Mouse (Mus musculus) embryonic facial prominence, embryonic 10.5 days (tissue): ENCODE results near the gene Itgae. TPM values are rescaled to one million over a fixed set of nuclear protein-coding genes. Genes with fewer than 3 reads are reported as not detected.

Source experiments
- DNase-seq: peaks from one replicate; pipeline ENCODE4 v3.0.0-alpha.2; 2017; ENCODE audit warnings: low spot score
- H3K27ac ChIP-seq: fragments of 300-500 bp; sonication (generic); replicated peaks from 2 replicates; pipeline ENCODE4 v1.5.1; 2016; ENCODE audit warnings: mild to moderate bottlenecking
- H3K27me3 ChIP-seq: fragments of 300-500 bp; sonication (generic); replicated peaks from 2 replicates; pipeline ENCODE4 v1.6.1; 2016; ENCODE audit warnings: low read depth, mild to moderate bottlenecking; ENCODE audit not compliant: poor library complexity, severe bottlenecking
- H3K36me3 ChIP-seq: fragments of 300-500 bp; sonication (generic); replicated peaks from 2 replicates; pipeline ENCODE4 v1.6.1; 2016; ENCODE audit warnings: mild to moderate bottlenecking, moderate library complexity
- H3K4me1 ChIP-seq: fragments of 300-500 bp; sonication (generic); 2 replicates; pipeline ENCODE4 v1.6.1; 2016
- H3K4me3 ChIP-seq: fragments of 300-500 bp; sonication (generic); 2 replicates; pipeline ENCODE4 v1.5.1; 2016; ENCODE audit warnings: mild to moderate bottlenecking, moderate library complexity
- H3K9me3 ChIP-seq: fragments of 300-500 bp; sonication (generic); 2 replicates; pipeline ENCODE4 v1.6.1; 2016; ENCODE audit warnings: mild to moderate bottlenecking
- WGBS: fragments of 180-500 bp; shearing (Covaris S2); methylation state at CpG from one replicate; pipeline ENCODE4 v1.1.7; 2016; 5-methylcytosine and 5-hydroxymethylcytosine counted together
- polyA plus RNA-seq: library from polyadenylated mRNA; unstranded; fragments of >200 nt; fragmentation: Nextera tagmentation; extraction: Ambion mirVana; gene quantifications from 2 replicates; pipeline ENCODE4 v1.2.1, GENCODE M21; 2016

Gene Itgae
- polyA plus RNA-seq, 1 experiment from 2014 or later: 0.45 TPM

- Histone ChIP-seq H3K4me1 (no peaks in the 10 kb centered on the region), H3K36me3 (peaks cover 34% of the 10 kb centered on the region), H3K27me3 (no peaks in the 10 kb centered on the region), H3K27ac (no peak overlapping the region), H3K9me3 (no peaks in the 10 kb centered on the region), H3K4me3 (no peak overlapping the region)
- WGBS: 86% methylated on average over 8 of the region's 8 CpGs
- no peak for DNase-seq
Measured at GRCm38 (mm10) chr11:73168071-73168470, 77.7 kb downstream of the Itgae start.

GRCm38 (mm10) chr11:73168576-73168975 lies 78.2 kb downstream of the Itgae start:
- DNase-seq: no peak
- 79% methylated on average over 6 of the region's 6 CpGs for WGBS

GRCm38 (mm10) chr11:73169231-73169630 lies 78.8 kb downstream of the Itgae start:
- Histone ChIP-seq H3K9me3 (no peaks in the 10 kb centered on the region), H3K36me3 (peaks cover 46% of the 10 kb centered on the region), H3K27me3 (no peaks in the 10 kb centered on the region), H3K27ac (no peak overlapping the region), H3K4me1 (no peaks in the 10 kb centered on the region), H3K4me3 (no peak overlapping the region)
- peak; percentile 62 for DNase-seq
- 49% methylated on average over 4 of the region's 4 CpGs for WGBS

More at GRCm38 (mm10) chr11:73168576-73168975, 78.2 kb downstream of the Itgae start:
- Histone ChIP-seq H3K4me1 (no peaks in the 10 kb centered on the region), H3K36me3 (peaks cover 39% of the 10 kb centered on the region), H3K27ac (no peak overlapping the region), H3K9me3 (no peaks in the 10 kb centered on the region), H3K4me3 (no peak overlapping the region), H3K27me3 (no peaks in the 10 kb centered on the region)

- Histone ChIP-seq H3K4me1 (peaks cover 12% of the 10 kb centered on the region), H3K36me3 (peaks cover 50% of the 10 kb centered on the region), H3K27ac (no peak overlapping the region), H3K4me3 (no peak overlapping the region), H3K27me3 (no peaks in the 10 kb centered on the region), H3K9me3 (no peaks in the 10 kb centered on the region)
- 84% methylated on average over 5 of the region's 5 CpGs for WGBS
- DNase-seq: no peak
Measured at GRCm38 (mm10) chr11:73172186-73172585, 81.8 kb downstream of the Itgae start.

GRCm38 (mm10) chr11:73175612-73176011 lies 85.2 kb downstream of the Itgae start:
- Histone ChIP-seq H3K27ac (no peak overlapping the region), H3K36me3 (peaks cover 44% of the 10 kb centered on the region), H3K4me1 (peaks cover 26% of the 10 kb centered on the region), H3K4me3 (peak overlapping the region; percentile 97), H3K27me3 (no peaks in the 10 kb centered on the region), H3K9me3 (no peaks in the 10 kb centered on the region)
- WGBS: 43% methylated on average over 8 of the region's 8 CpGs
- peak; percentile 26 for DNase-seq

- Histone ChIP-seq H3K27ac (peak overlapping the region; percentile 94), H3K36me3 (peaks cover 42% of the 10 kb centered on the region), H3K27me3 (no peaks in the 10 kb centered on the region), H3K4me1 (peaks cover 26% of the 10 kb centered on the region), H3K4me3 (peak overlapping the region; percentile 97), H3K9me3 (no peaks in the 10 kb centered on the region)
- no peak for DNase-seq
- 1% methylated on average over 15 of the region's 15 CpGs for WGBS
Measured at GRCm38 (mm10) chr11:73176186-73176585, 85.8 kb downstream of the Itgae start.

GRCm38 (mm10) chr11:73176608-73177508 lies 86.5 kb downstream of the Itgae start, which contains the start of the genes Emc6 and Tax1bp3:
Gene Emc6 (minus strand): TSS chr11:73177037.
Gene Tax1bp3 (plus strand): TSS chr11:73177083.
- Histone ChIP-seq H3K4me3 (peak within 1 kb of the TSS; percentile 97), H3K4me1 (peaks cover 26% of the 10 kb centered on the region), H3K27ac (peak within 1 kb of the TSS; percentile 94), H3K36me3 (peaks cover 35% of the 10 kb centered on the region), H3K9me3 (no peaks in the 10 kb centered on the region), H3K27me3 (no peaks in the 10 kb centered on the region)
- WGBS: under 1% methylated on average over 81 of the region's 81 CpGs
- DNase-seq: peak; percentile 98

- Histone ChIP-seq H3K27ac (peak overlapping the region; percentile 94), H3K4me3 (peak overlapping the region; percentile 97), H3K9me3 (no peaks in the 10 kb centered on the region), H3K36me3 (peaks cover 34% of the 10 kb centered on the region), H3K27me3 (no peaks in the 10 kb centered on the region), H3K4me1 (peaks cover 26% of the 10 kb centered on the region)
- peak; percentile 90 for DNase-seq
- under 1% methylated on average over 28 of the region's 28 CpGs for WGBS
Measured at GRCm38 (mm10) chr11:73177509-73177875, 87.1 kb downstream of the Itgae start.

- Histone ChIP-seq H3K36me3 (peaks cover 32% of the 10 kb centered on the region), H3K4me3 (peak overlapping the region; percentile 97), H3K27ac (peak overlapping the region; percentile 94), H3K4me1 (peaks cover 26% of the 10 kb centered on the region), H3K27me3 (no peaks in the 10 kb centered on the region), H3K9me3 (no peaks in the 10 kb centered on the region)
- 4% methylated on average over 2 of the region's 2 CpGs for WGBS
- DNase-seq: no peak
Measured at GRCm38 (mm10) chr11:73177895-73178294, 87.5 kb downstream of the Itgae start.

- Histone ChIP-seq H3K9me3 (no peaks in the 10 kb centered on the region), H3K4me3 (no peak overlapping the region), H3K27ac (no peak overlapping the region), H3K4me1 (no peaks in the 10 kb centered on the region), H3K36me3 (peaks cover 81% of the 10 kb centered on the region), H3K27me3 (no peaks in the 10 kb centered on the region)
- WGBS: 90% methylated on average over 10 of the region's 10 CpGs
- no peak for DNase-seq
Measured at GRCm38 (mm10) chr11:73185872-73186615, 95.7 kb downstream of the Itgae start.

GRCm38 (mm10) chr11:73187231-73187630 lies 96.8 kb downstream of the Itgae start:
- 82% methylated on average over 6 of the region's 6 CpGs for WGBS
- Histone ChIP-seq H3K27ac (no peak overlapping the region), H3K4me1 (no peaks in the 10 kb centered on the region), H3K4me3 (no peak overlapping the region), H3K36me3 (peaks cover 88% of the 10 kb centered on the region), H3K27me3 (no peaks in the 10 kb centered on the region), H3K9me3 (no peaks in the 10 kb centered on the region)
- no peak for DNase-seq

GRCm38 (mm10) chr11:73193047-73193446 lies 102.7 kb downstream of the Itgae start:
- H3K27ac ChIP-seq: no peak overlapping the region
- H3K4me3 ChIP-seq: no peak overlapping the region
- peaks cover 49% of the 10 kb centered on the region for H3K36me3 ChIP-seq
- peaks cover 7% of the 10 kb centered on the region for H3K4me1 ChIP-seq
- no peaks in the 10 kb centered on the region for H3K9me3 ChIP-seq
- 71% methylated on average over 6 of the region's 6 CpGs for WGBS
- DNase-seq: no peak
- no peaks in the 10 kb centered on the region for H3K27me3 ChIP-seq
